Mouse (Mus musculus): ENCODE results near the gene Hspg2. TPM values are rescaled to one million over a fixed set of nuclear protein-coding genes. Genes with fewer than 3 reads are reported as not detected.

Hspg2 gene
- polyA plus RNA-seq, 1 experiment from 2014 or later: 12.4 TPM

DNA sequence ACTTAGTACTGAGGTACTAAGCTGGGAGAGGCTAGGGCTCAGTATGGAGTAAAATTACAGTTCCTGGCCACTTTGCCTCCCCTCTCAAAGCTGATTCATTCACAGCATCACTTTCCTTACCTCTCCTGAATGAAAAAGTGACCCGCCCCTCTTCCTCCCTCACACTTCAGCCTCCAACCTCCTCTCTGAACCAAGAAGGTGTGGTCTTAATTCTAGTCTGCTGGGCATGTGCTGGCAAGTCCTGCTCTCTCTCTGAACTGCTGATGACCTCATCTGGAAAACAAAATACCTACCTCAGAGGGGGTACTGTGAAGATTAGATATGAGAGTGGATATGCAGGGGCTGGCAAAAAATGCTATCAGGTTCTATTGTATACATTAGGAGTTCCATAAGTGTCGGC, 19.4 kb upstream of the Hspg2 start:
- peaks cover 11% of the 10 kb centered on the region for H3K4me1 ChIP-seq
- 89% methylated on average over 2 of the region's 2 CpGs for WGBS
- no peaks in the 10 kb centered on the region for H3K9me3 ChIP-seq
- no peaks in the 10 kb centered on the region for H3K27me3 ChIP-seq (replicated peaks)
- H3K4me3 ChIP-seq: no peak overlapping the region
- H3K27ac ChIP-seq: no peak overlapping the region
- no peak for ATAC-seq (ENCODE audit: low FRiP score, low read depth)
- H3K36me3 ChIP-seq: no peaks in the 10 kb centered on the region
- H3K4me2 ChIP-seq (replicated peaks): no peak overlapping the region
- no peak overlapping the region for H3K9ac ChIP-seq

- WGBS: 88% methylated on average over 10 of the region's 10 CpGs
- peaks cover 11% of the 10 kb centered on the region for H3K4me1 ChIP-seq
- H3K9me3 ChIP-seq: no peaks in the 10 kb centered on the region
- H3K9ac ChIP-seq: no peak overlapping the region
- no peaks in the 10 kb centered on the region for H3K36me3 ChIP-seq
- no peak overlapping the region for H3K4me2 ChIP-seq (replicated peaks)
- H3K27ac ChIP-seq: no peak overlapping the region
- no peak for ATAC-seq (ENCODE audit: low FRiP score, low read depth)
- H3K27me3 ChIP-seq (replicated peaks): no peaks in the 10 kb centered on the region
- no peak overlapping the region for H3K4me3 ChIP-seq
Observed at GRCm38 (mm10) chr4:137449715-137450114, 18.9 kb upstream of the Hspg2 start.

DNA sequence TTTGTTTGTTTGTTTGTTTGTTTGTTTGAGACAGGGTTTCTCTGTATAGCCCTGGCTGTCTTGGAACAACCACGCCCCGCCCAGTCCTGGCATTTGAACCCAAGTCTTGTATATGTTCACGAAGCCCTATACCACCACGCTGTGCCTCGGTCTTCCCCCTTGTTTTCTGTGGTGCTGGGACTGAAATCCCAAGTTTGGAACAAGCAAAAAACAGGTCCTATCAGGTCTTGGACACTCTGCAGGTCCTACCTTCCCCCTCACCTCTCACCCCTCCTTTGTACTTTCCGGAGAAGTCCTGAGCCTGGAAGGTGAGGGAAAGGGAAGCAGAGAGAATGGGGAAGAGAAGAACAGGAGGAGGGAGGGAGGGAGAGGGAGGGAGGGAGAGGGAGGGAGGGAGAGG, 16.4 kb upstream of the Hspg2 start:
- no peak overlapping the region for H3K4me2 ChIP-seq (replicated peaks)
- H3K9ac ChIP-seq: no peak overlapping the region
- peaks cover 11% of the 10 kb centered on the region for H3K4me1 ChIP-seq
- H3K9me3 ChIP-seq: no peaks in the 10 kb centered on the region
- no peak for ATAC-seq (ENCODE audit: low FRiP score, low read depth)
- H3K4me3 ChIP-seq: no peak overlapping the region
- H3K27me3 ChIP-seq (replicated peaks): no peaks in the 10 kb centered on the region
- no peaks in the 10 kb centered on the region for H3K36me3 ChIP-seq
- WGBS: 95% methylated on average over 6 of the region's 6 CpGs
- no peak overlapping the region for H3K27ac ChIP-seq

GRCm38 (mm10) chr4:137453234-137453767, 15.3 kb upstream of the Hspg2 start, which contains the start of gene 1700013G24Rik:
1700013G24Rik (plus strand) TSS chr4:137453284.
- Histone ChIP-seq H3K4me2 (replicated peaks) (no peak within 1 kb of the TSS), H3K9ac (no peak within 1 kb of the TSS), H3K27me3 (replicated peaks) (no peaks in the 10 kb centered on the region), H3K4me1 (peaks cover 6% of the 10 kb centered on the region), H3K4me3 (no peak within 1 kb of the TSS), H3K36me3 (no peaks in the 10 kb centered on the region), H3K9me3 (no peaks in the 10 kb centered on the region; the same call in 1 of the 2 replicates), H3K27ac (no peak within 1 kb of the TSS)
- no peak for ATAC-seq (ENCODE audit: low FRiP score, low read depth)
- 82% methylated on average over 8 of the region's 8 CpGs for WGBS

DNA sequence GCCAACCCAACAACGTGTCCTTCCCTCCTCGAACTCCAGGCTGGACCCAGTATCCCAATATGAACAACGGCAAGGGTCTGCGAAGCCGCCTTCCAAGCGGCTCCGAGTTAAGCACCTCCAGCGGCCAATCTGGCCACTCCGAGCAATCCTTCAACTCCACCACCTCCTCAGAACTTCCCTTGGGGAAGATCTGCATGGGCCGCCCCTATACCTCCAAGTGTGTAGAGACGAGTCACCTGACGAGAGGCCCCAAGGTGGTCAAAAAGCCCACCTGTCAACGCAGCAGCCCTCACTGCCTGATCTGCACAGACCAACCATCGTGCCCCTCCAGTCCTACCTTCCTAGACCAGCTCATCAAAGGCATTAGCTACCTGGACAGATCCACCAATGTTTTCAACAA, 14.0 kb upstream of the Hspg2 start:
- ATAC-seq (ENCODE audit: low FRiP score, low read depth): no peak
- WGBS: 91% methylated on average over 14 of the region's 14 CpGs
- H3K4me1 ChIP-seq: no peaks in the 10 kb centered on the region

DNA sequence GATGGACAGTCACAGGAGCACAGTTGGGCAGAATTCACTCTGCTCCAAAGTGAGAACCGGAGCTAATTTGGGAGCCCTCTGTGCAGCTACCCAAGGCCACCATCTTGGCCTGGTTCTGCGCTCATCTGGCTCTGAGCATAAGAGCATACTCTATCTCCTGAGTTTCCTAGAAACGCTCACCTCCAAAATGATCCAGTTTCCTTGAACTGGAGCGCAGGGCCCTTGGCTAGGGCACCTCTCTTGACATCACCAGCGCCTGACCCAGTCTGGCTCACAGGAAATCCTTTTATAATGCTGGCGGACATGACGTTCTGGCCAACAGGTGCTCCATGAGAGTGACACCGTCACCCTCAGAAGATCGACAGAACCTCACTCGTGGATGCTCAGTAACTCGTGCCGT, 12.0 kb upstream of the Hspg2 start:
- no peak overlapping the region for H3K27ac ChIP-seq
- no peaks in the 10 kb centered on the region for H3K4me1 ChIP-seq
- H3K9ac ChIP-seq: no peak overlapping the region
- H3K9me3 ChIP-seq: no peaks in the 10 kb centered on the region; the same call in 1 of the 2 replicates
- WGBS: 88% methylated on average over 12 of the region's 12 CpGs
- H3K4me3 ChIP-seq: no peak overlapping the region
- no peaks in the 10 kb centered on the region for H3K36me3 ChIP-seq
- H3K27me3 ChIP-seq (replicated peaks): no peaks in the 10 kb centered on the region
- no peak for ATAC-seq (ENCODE audit: low FRiP score, low read depth)
- H3K4me2 ChIP-seq (replicated peaks): no peak overlapping the region

More for the DNA sequence above, 14.0 kb upstream of the Hspg2 start:
- Histone ChIP-seq H3K9ac (no peak overlapping the region), H3K4me3 (no peak overlapping the region), H3K36me3 (no peaks in the 10 kb centered on the region), H3K4me2 (replicated peaks) (no peak overlapping the region), H3K27ac (no peak overlapping the region), H3K27me3 (replicated peaks) (no peaks in the 10 kb centered on the region), H3K9me3 (no peaks in the 10 kb centered on the region; the same call in 1 of the 2 replicates)

GRCm38 (mm10) chr4:137457292-137457691, 11.3 kb upstream of the Hspg2 start:
- Histone ChIP-seq H3K9me3 (no peaks in the 10 kb centered on the region; the same call in 1 of the 2 replicates), H3K4me1 (no peaks in the 10 kb centered on the region), H3K27ac (no peak overlapping the region), H3K9ac (no peak overlapping the region), H3K4me2 (replicated peaks) (no peak overlapping the region), H3K36me3 (no peaks in the 10 kb centered on the region), H3K4me3 (no peak overlapping the region), H3K27me3 (replicated peaks) (no peaks in the 10 kb centered on the region)
- 76% methylated on average over 4 of the region's 4 CpGs for WGBS
- ATAC-seq (ENCODE audit: low FRiP score, low read depth): no peak

- Histone ChIP-seq H3K27ac (no peak overlapping the region), H3K27me3 (replicated peaks) (no peaks in the 10 kb centered on the region), H3K9ac (no peak overlapping the region), H3K4me1 (no peaks in the 10 kb centered on the region), H3K4me2 (replicated peaks) (no peak overlapping the region), H3K36me3 (no peaks in the 10 kb centered on the region), H3K4me3 (no peak overlapping the region), H3K9me3 (no peaks in the 10 kb centered on the region; the same call in 1 of the 2 replicates)
- ATAC-seq (ENCODE audit: low FRiP score, low read depth): no peak
- WGBS: 77% methylated on average over 9 of the region's 9 CpGs
Observed at GRCm38 (mm10) chr4:137458310-137458709, 10.3 kb upstream of the Hspg2 start.

- Histone ChIP-seq H3K27me3 (replicated peaks) (no peaks in the 10 kb centered on the region), H3K9ac (no peak overlapping the region), H3K4me3 (no peak overlapping the region), H3K36me3 (no peaks in the 10 kb centered on the region), H3K9me3 (no peaks in the 10 kb centered on the region; the same call in 1 of the 2 replicates), H3K27ac (no peak overlapping the region), H3K4me2 (replicated peaks) (no peak overlapping the region), H3K4me1 (no peaks in the 10 kb centered on the region)
- 75% methylated on average over 5 of the region's 5 CpGs for WGBS
- ATAC-seq (ENCODE audit: low FRiP score, low read depth): no peak
Observed at GRCm38 (mm10) chr4:137458861-137459260, 9.7 kb upstream of the Hspg2 start.

DNA sequence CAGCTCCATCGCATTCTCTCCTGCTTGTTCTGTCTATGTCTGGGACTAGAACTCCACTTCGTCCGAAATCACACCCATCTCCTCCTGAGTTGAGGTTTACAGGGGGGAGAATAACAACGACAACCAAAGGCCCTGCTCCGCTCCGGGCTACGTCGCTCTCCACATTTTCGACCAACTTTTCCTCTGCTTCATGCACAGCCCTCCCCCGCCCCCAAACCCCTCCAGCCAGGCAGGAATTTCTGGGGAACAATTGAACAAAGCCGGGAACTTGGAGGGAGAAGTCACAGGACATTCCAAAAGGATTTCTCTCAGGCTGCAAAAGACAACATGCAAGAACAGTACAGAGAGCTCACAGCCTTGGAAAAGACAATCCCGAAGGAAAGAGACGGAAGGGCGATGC, 7.9 kb upstream of the Hspg2 start:
- WGBS: 71% methylated on average over 14 of the region's 14 CpGs
- ATAC-seq (ENCODE audit: low FRiP score, low read depth): no peak
- no peaks in the 10 kb centered on the region for H3K27me3 ChIP-seq (replicated peaks)
- H3K9ac ChIP-seq: no peak overlapping the region
- no peak overlapping the region for H3K27ac ChIP-seq
- H3K4me1 ChIP-seq: no peaks in the 10 kb centered on the region
- no peak overlapping the region for H3K4me3 ChIP-seq
- no peaks in the 10 kb centered on the region for H3K36me3 ChIP-seq
- H3K4me2 ChIP-seq (replicated peaks): no peak overlapping the region
- no peaks in the 10 kb centered on the region; the same call in 1 of the 2 replicates for H3K9me3 ChIP-seq

- no peak for ATAC-seq (ENCODE audit: low FRiP score, low read depth)
- WGBS: 74% methylated on average over 4 of the region's 4 CpGs
- no peaks in the 10 kb centered on the region for H3K27me3 ChIP-seq (replicated peaks)
- no peaks in the 10 kb centered on the region for H3K4me1 ChIP-seq
- no peaks in the 10 kb centered on the region for H3K36me3 ChIP-seq
- no peaks in the 10 kb centered on the region; the same call in 1 of the 2 replicates for H3K9me3 ChIP-seq
- no peak overlapping the region for H3K9ac ChIP-seq
- no peak overlapping the region for H3K4me3 ChIP-seq
- H3K27ac ChIP-seq: no peak overlapping the region
- H3K4me2 ChIP-seq (replicated peaks): no peak overlapping the region
Observed at GRCm38 (mm10) chr4:137461217-137461616, 7.4 kb upstream of the Hspg2 start.

DNA sequence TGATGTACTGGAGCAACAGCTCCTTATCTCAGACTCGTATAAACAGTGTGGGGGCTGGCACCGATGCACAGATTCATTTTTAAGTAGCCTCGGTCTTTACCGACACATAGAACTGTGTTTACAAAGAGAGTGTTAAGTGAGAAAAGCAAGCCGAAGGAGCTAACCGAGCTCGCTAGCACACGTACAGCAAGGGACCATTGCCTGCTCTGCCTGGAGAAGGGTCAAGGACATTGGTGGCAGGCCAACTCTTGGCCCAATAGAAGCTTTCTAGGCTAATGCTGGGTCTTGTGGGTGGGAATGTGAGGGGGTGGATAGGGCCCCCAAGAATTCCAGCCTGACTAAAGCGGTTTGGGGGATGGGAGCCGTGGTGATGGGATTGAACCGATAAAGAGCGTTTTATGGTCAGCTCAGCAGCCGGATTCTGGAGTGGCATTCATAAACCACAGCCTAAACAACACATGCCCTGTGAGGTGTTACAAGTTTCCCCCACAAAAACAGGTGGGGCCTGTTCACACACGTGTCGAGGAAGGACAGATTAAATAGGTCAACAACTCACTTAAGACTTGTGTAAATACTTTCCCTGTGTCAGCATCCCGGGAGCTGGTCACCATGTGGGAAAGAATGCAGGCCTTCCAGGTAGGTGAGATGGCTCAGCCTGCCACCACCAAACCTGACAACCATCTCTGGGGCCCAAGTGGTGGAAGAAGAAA, 6.4 kb upstream of the Hspg2 start:
- Histone ChIP-seq H3K9ac (no peak overlapping the region), H3K27ac (no peak overlapping the region), H3K4me2 (replicated peaks) (no peak overlapping the region), H3K36me3 (no peaks in the 10 kb centered on the region), H3K4me1 (no peaks in the 10 kb centered on the region), H3K9me3 (no peaks in the 10 kb centered on the region; the same call in 1 of the 2 replicates), H3K27me3 (replicated peaks) (no peaks in the 10 kb centered on the region), H3K4me3 (no peak overlapping the region)
- no peak for ATAC-seq (ENCODE audit: low FRiP score, low read depth)
- WGBS: 88% methylated on average over 16 of the region's 16 CpGs

Measured in neural tube, embryonic 12.5 days (tissue).